Mouse (Mus musculus): ENCODE data around the gene Tbc1d17.

GRCm38 (mm10) chr7:44867802-44868201, 18.9 kb upstream of the Tbc1d17 start:
- TF ChIP-seq CTCF (IDR thresholded peaks at IDR 0.05; ENCODE audit: borderline replicate concordance, insufficient read depth, low read length) = no peak
- no peak for TF ChIP-seq POLR2A (IDR thresholded peaks at IDR 0.05; ENCODE audit: low read depth, low read length)

Data from embryonic fibroblast, embryonic 13.5 days (primary cell).